Mouse (Mus musculus) G1E (cell line): ENCODE results near the gene Olfr267. TPM values are rescaled to one million over a fixed set of nuclear protein-coding genes. Genes with fewer than 3 reads are reported as not detected.

Experiments
- ATAC-seq: 2 replicates; pipeline ENCODE4 v1.8.0; 2016; ENCODE audit warnings: mild to moderate bottlenecking; ENCODE audit not compliant: insufficient number of reproducible peaks, poor library complexity, low FRiP score, severe bottlenecking; ENCODE audit errors: extremely low read depth
- DNase-seq: peaks from one replicate; pipeline ENCODE4 v3.0.0; 2012; ENCODE audit warnings: low spot score
- H3K27me3 ChIP-seq: 2 replicates; pipeline ENCODE4 v1.6.1; 2012; ENCODE audit warnings: mild to moderate bottlenecking, low read length, inconsistent platforms; ENCODE audit not compliant: insufficient read depth
- H3K36me3 ChIP-seq: replicated peaks from 2 replicates; pipeline ENCODE3; 2012; ENCODE audit warnings: mild to moderate bottlenecking, inconsistent platforms
- H3K4me1 ChIP-seq: 2 replicates; pipeline ENCODE4 v1.6.1; 2012; ENCODE audit warnings: low read depth, low read length, inconsistent platforms, mixed read lengths; ENCODE audit not compliant: insufficient read depth
- H3K4me3 ChIP-seq: 2 replicates; pipeline ENCODE4 v1.5.1; 2012; ENCODE audit warnings: low read depth, mild to moderate bottlenecking, inconsistent platforms, low read length, moderate library complexity, mixed read lengths
- H3K9me3 ChIP-seq: replicated peaks from 2 replicates; pipeline ENCODE4 v1.6.1; 2012; ENCODE audit warnings: inconsistent platforms
- CTCF ChIP-seq: IDR thresholded peaks from 2 replicates; pipeline ENCODE4 v1.5.1; 2012; ENCODE audit warnings: low read depth, low read length, inconsistent platforms, mixed read lengths
- GATA1 ChIP-seq: IDR thresholded peaks from 2 replicates; pipeline ENCODE4 v1.6.1; 2012; ENCODE audit warnings: borderline replicate concordance, low read length, inconsistent platforms, mixed read lengths
- GATA2 ChIP-seq: IDR thresholded peaks from 2 replicates; pipeline ENCODE4 v1.6.1; 2012; ENCODE audit warnings: low read depth, low read length, inconsistent platforms, borderline replicate concordance
- POLR2AphosphoS5 ChIP-seq: IDR thresholded peaks from 2 replicates; pipeline ENCODE4 v1.6.1; 2012; ENCODE audit warnings: low read depth, low read length, inconsistent platforms; ENCODE audit not compliant: insufficient replicate concordance
- TAL1 ChIP-seq: conservative IDR thresholded peaks from 2 replicates; pipeline ENCODE4 v1.6.1; 2012; ENCODE audit warnings: low read depth, low read length, inconsistent platforms, mixed read lengths
- polyA plus RNA-seq: library from polyadenylated mRNA; stranded (reverse); fragments of >175 nt; gene quantifications from 2 replicates; pipeline ENCODE4 v1.2.3, GENCODE M21; 2012
- total RNA-seq, 2 experiments: library from RNA; stranded (forward) in 1 of 2; stranded (reverse) in 1 of 2; fragments of 200-1000 nt in 1 of 2; fragments of >200 nt in 1 of 2; fragmentation: Nextera tagmentation in 1 of 2; gene quantifications; 2 replicates each; pipeline ENCODE4 v1.2.3; 2014 to 2017

Gene Olfr267
- total and polyA plus RNA-seq, 3 experiments: 0.16 TPM; not detected in 2

DNA sequence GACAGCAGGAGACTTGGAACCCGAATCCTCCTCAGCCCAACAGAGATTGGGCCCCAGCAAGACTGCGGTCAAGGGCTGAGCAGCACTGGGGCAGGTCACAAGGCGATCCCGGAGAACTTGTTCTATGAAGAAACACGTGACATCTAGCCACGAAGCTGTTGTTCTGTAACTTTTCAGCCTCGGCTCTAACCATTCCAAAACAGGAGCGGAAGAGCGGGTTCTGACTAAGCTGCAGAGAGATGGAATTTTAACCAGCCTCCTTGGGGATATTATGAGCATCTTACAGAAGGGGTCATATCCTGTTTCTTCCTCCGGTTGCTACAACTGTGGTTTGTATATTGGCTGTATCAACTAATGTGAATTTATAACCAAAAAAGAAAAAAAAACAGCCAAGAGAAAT, 38.4 kb downstream of the Olfr267 start:
- Histone ChIP-seq H3K36me3 (no peaks in the 10 kb centered on the region), H3K4me1 (no peaks in the 10 kb centered on the region), H3K27me3 (peaks cover 6% of the 10 kb centered on the region; the same call in 1 of the 2 replicates), H3K4me3 (no peak overlapping the region), H3K9me3 (no peaks in the 10 kb centered on the region)
- ATAC-seq (no peak), DNase-seq (no peak)
- no peak for TF ChIP-seq CTCF
- TF ChIP-seq GATA1: no peak
- no peak for TF ChIP-seq GATA2
- TF ChIP-seq TAL1: no peak
- no peak for TF ChIP-seq POLR2AphosphoS5

DNA sequence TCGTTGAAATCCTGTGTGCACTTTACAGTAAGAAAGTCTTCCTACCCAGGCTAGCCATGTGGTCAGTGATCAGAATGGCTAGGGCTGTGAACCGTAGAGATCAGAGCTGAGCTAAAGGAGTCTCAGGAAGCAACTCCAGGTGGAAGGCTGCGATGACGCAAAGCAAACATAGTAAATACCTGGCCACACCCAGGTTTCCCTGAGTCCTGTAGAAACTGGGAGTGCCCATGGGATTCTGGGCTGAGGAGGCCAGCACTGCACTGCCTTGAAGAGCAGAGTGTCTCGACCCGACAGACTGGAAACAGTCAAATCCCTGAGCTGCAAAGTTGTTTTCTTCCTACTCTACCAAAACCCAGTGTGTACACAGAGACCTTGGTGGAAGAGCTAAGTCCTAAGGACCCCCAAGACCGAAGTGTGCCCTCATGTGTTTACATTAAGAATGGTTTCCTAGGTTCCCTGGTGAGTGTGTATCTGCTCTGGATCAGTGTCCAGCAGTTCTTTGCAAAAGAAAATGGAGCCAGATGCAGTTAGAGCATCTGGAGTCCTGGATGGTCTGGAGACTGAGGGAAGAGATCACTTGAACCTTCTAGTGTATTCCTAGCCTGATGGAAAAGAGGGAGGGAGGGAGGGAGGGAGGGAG, 41.8 kb downstream of the Olfr267 start:
- Histone ChIP-seq H3K27me3 (peaks cover 6% of the 10 kb centered on the region; the same call in 1 of the 2 replicates), H3K9me3 (no peaks in the 10 kb centered on the region), H3K36me3 (no peaks in the 10 kb centered on the region), H3K4me3 (no peak overlapping the region), H3K4me1 (no peaks in the 10 kb centered on the region)
- ATAC-seq: no peak
- DNase-seq: no peak
- TF ChIP-seq GATA1 (no peak), GATA2 (no peak), TAL1 (no peak), CTCF (no peak), POLR2AphosphoS5 (no peak)

DNA sequence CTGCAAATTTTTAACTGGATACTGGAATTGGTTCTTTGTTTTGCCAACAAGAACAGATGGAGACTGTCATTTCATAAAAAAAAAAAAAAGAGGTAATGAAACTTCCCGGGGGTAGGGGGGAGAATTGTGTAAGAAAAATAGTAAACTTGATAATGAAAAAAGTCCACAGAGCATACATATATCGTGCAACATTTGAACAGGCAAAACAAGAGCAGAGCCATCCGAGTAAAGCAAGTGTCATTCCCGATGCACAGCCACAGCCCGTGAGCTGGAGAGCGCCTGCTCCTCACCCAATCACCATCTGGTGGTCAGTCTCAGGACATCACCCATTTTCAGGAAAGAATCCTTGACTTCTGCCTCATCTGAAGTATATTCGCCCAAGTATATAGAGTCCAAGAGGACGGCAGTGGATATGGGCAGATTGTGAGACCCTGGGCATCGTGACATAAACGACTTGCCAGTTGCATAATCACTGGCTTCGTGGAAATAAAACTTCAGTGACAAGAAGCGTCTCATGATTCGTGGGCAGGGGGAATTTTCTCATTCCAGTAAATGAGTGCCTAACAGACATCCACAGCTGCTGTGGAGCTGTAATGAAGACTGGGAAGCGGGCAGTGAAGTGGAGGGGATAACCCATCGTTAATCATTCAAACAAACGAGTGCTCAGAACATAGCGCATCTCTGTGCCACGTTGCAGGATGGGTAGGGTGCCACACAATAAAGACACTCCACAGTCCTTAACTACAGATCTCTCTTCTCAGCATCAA, 50.5 kb downstream of the Olfr267 start:
- no peaks in the 10 kb centered on the region for H3K27me3 ChIP-seq
- ATAC-seq: no peak
- no peak for TF ChIP-seq TAL1
- no peak for TF ChIP-seq GATA1
- TF ChIP-seq POLR2AphosphoS5: no peak
- no peak for TF ChIP-seq GATA2
- TF ChIP-seq CTCF: no peak
- no peaks in the 10 kb centered on the region for H3K9me3 ChIP-seq
- H3K4me1 ChIP-seq: no peaks in the 10 kb centered on the region
- H3K4me3 ChIP-seq: no peak overlapping the region
- no peak for DNase-seq
- no peaks in the 10 kb centered on the region for H3K36me3 ChIP-seq

Other genes with a start within 250 kb of the Olfr267 start
- not detected in 2 replicates for gene Lpar1, start 233.8 kb downstream of the Olfr267 start, total RNA-seq (2014; fragmentation: Nextera tagmentation)
- 0.22 TPM in 1 of 2 replicates, not detected in the other for gene Lpar1, start 233.8 kb downstream of the Olfr267 start, total RNA-seq (2017)
- not detected in 2 replicates for gene Lpar1, start 233.8 kb downstream of the Olfr267 start, polyA plus RNA-seq
- gene Ecpas, start 125.0 kb upstream of the Olfr267 start, total RNA-seq (2014; fragmentation: Nextera tagmentation): 243 and 278 TPM in 2 replicates
- 91.0 and 92.5 TPM in 2 replicates for gene Ecpas, start 125.0 kb upstream of the Olfr267 start, total RNA-seq (2017)
- gene Ecpas, start 125.0 kb upstream of the Olfr267 start, polyA plus RNA-seq: 27.1 and 28.7 TPM in 2 replicates
- gene Zkscan16, start 155.9 kb upstream of the Olfr267 start, total RNA-seq (2014; fragmentation: Nextera tagmentation): not detected in 2 replicates
- gene Zkscan16, start 155.9 kb upstream of the Olfr267 start, total RNA-seq (2017): 0.12 and 0.22 TPM in 2 replicates
- not detected in 2 replicates for gene Zkscan16, start 155.9 kb upstream of the Olfr267 start, polyA plus RNA-seq
- 4.4 and 5.0 TPM in 2 replicates for gene Ptgr1, start 199.4 kb upstream of the Olfr267 start, total RNA-seq (2014; fragmentation: Nextera tagmentation)
- gene Ptgr1, start 199.4 kb upstream of the Olfr267 start, total RNA-seq (2017): 13.8 and 14.5 TPM in 2 replicates
- gene Ptgr1, start 199.4 kb upstream of the Olfr267 start, polyA plus RNA-seq: 0.18 and 0.42 TPM in 2 replicates
- 7.8 and 10.3 TPM in 2 replicates for gene Dnajc25, start 207.3 kb upstream of the Olfr267 start, total RNA-seq (2014; fragmentation: Nextera tagmentation)
- 5.5 and 6.4 TPM in 2 replicates for gene Dnajc25, start 207.3 kb upstream of the Olfr267 start, total RNA-seq (2017)
- gene Dnajc25, start 207.3 kb upstream of the Olfr267 start, polyA plus RNA-seq: 3.5 TPM in 2 replicates
- gene Gm20503, start 215.5 kb upstream of the Olfr267 start, total RNA-seq (2014; fragmentation: Nextera tagmentation): not detected in 2 replicates
- 0.35 TPM in 1 of 2 replicates, not detected in the other for gene Gm20503, start 215.5 kb upstream of the Olfr267 start, total RNA-seq (2017)
- gene Gm20503, start 215.5 kb upstream of the Olfr267 start, polyA plus RNA-seq: not detected in 2 replicates
- 73.4 and 75.2 TPM in 2 replicates for gene Gng10, start 247.4 kb upstream of the Olfr267 start, total RNA-seq (2014; fragmentation: Nextera tagmentation)
- gene Gng10, start 247.4 kb upstream of the Olfr267 start, total RNA-seq (2017): 121 and 127 TPM in 2 replicates
- 19.9 and 21.9 TPM in 2 replicates for gene Gng10, start 247.4 kb upstream of the Olfr267 start, polyA plus RNA-seq